Mouse (Mus musculus): Measurements from ENCODE around the gene Gpatch3.
A peak's percentile ranks its signal among the peaks of the same experiment; 100 is the strongest.

Gene Gpatch3

DNA sequence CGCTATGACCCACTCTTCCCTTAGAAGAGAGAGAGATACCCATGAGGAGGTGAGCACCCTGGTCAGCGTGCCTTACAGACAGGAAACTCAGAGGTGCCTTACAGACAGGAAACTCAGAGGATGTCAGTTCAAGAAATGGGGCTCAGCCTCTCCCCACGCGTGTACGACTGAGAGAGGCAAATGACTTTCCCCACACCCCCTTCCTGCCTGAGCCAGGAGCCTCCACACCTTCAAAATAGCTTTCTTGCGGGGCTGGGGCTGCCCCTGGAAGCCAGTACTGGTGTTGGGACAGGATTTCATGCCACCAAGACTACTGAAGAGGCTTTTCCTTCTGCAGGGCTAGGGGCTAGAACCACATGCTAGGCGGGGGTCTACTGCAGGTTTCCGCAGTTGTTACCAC lies 46.1 kb downstream of the Gpatch3 start:
- no peak for DNase-seq (ENCODE audit: low spot score)

DNA sequence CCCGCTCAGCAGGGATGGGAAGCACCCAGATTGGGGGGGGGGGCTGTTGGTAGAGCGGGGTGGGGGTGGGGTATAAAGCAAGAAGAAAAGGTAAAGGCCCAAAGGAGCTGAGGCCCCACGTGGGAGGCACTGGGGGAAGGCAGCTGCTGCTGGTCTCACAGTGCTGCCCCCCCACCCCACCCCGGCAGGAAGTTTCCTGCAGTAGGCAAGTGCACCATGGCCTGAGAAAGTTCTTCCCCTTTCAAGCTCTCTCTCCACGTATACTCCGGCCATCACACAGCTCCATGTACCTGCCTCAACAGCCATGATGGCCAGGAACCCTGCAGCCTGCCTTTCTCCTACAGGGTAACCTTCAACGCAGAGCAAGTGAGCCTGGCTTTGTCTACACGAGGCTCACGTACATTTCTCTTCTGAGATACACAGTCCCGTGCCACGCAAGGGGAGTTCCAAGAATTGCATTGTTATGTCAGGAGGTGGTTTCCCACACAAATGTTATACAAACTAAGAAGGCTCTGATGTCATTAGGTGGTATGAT lies 47.7 kb downstream of the Gpatch3 start:
- DNase-seq (ENCODE audit: low spot score), result no peak

DNA sequence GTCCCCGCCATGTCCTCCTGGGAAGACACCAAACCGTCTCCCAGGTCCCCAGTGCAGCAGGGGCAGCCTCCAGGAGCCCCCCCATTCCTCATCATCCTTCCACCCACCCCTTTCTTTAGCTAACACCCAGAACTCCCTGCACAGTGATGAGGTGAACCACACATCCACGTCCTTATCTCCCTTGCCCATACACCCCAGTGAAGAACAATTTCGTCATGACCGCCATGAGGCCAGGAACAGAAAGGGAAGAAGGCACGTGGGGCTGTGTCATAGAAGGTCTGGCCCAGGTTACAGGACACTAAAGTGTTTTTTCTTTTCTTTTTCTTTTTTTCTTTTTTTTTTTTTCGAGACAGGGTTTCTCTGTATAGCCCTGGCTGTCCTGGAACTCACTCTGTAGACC lies 50.3 kb downstream of the Gpatch3 start:
- no peak for DNase-seq (ENCODE audit: low spot score)

DNA sequence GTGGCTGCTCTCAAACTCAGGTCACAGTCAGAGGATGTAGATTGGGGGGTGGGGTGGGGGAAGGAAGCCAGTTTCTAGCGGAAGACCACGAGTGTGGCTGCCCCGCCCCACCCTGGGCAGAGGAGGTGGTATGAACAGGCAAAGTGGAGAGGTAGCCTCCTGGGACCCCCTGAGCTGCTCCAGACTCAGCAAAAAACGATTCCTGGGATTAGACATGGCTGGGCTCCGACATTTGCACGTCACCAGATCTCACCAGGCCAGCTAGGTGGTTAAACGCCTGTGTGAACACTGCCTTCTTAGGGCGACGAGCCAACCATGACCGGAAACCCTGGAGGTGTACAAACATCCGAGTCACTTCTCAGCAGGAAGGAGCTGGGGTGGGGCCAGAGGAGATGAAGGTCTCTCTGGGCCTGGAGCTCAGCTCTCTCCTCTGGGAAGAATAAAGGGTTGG lies 51.1 kb downstream of the Gpatch3 start:
- no peak for DNase-seq (ENCODE audit: low spot score)

GRCm38 (mm10) chr4:133626221-133626620 lies 51.7 kb downstream of the Gpatch3 start:
- DNase-seq (ENCODE audit: low spot score), result no peak

DNA sequence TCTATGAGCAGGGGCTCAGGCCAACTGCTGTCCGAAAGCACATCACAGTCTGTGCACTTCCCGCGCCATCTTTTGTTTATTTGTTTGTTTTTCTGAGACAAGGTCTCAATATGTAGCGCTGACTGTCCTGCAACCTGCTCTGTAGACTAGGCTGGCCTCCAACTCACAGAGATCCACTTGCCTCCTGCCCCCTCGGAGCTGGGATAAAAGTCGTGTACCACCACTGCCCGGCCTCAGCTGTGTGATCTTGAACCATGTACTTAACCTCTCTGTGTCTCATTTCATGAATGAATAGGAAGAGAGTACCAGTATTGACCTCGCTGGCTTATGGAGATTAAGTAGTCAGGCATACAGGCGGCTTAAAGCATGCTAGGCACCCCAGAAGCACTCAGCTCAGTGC lies 52.1 kb downstream of the Gpatch3 start:
- no peak for DNase-seq (ENCODE audit: low spot score)

DNA sequence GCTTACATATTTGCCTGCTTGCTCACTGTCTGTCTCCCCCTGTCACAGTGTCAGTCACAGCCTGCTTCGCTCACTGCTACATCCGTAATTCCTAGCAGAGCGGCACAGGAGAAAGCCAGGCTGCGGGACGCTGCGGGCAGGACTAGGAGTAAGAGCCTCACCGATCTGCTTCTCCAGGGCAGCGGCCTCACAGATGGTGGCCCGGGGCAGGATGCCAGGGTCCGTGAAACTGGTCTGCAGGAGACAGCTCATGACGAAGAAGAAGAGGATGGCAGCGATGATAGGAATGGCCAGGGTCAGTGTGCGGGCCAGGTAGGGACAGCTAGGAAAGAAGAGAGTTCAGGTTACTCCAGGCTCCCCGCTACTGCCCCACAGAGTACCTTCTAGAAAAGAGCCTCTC lies 52.5 kb downstream of the Gpatch3 start:
- no peak for DNase-seq (ENCODE audit: low spot score)

DNA sequence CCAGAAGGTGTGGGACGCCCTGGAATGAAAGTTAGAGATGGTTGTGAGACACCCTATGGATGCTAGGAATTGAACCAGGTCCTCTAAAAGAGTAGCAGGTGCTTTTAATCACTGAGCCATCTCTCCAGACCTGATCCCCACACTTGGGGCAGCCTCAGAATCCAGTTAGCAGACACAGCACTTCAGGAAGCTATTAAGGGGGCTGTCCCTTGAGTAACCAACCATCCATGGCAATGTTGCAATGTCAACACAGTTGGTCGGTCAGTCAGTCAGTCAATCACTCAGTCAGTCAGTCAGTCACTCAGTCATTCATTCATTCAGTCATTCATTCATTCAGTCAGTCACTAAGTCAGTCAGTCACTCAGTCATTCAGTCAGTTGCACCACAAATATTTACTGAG lies 54.0 kb downstream of the Gpatch3 start:
- no peak for DNase-seq (ENCODE audit: low spot score)

DNA sequence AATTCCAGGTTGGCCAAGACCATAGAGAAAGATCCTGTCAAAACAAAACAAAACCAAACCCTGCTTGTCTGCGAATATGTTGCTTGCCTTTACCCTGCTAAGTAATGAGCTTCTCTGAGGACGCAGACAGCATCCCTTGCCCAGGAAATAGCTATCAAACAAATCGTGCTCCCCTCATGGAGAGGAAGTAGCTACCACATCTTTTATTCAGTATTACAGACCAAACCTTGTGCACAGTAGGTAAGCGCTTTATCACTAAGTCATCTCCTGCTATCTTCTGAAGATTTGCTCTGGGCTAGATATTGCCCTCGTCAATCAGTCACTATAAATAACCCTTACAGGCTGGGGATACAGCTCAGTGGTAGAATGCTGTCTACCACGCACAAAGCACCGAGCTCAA lies 54.6 kb downstream of the Gpatch3 start:
- no peak for DNase-seq (ENCODE audit: low spot score)

GRCm38 (mm10) chr4:133630326-133630920 lies 55.9 kb downstream of the Gpatch3 start:
- no peak for DNase-seq (ENCODE audit: low spot score)

- DNase-seq (ENCODE audit: low spot score), result no peak
Measured at GRCm38 (mm10) chr4:133631071-133631768, 56.7 kb downstream of the Gpatch3 start.

DNA sequence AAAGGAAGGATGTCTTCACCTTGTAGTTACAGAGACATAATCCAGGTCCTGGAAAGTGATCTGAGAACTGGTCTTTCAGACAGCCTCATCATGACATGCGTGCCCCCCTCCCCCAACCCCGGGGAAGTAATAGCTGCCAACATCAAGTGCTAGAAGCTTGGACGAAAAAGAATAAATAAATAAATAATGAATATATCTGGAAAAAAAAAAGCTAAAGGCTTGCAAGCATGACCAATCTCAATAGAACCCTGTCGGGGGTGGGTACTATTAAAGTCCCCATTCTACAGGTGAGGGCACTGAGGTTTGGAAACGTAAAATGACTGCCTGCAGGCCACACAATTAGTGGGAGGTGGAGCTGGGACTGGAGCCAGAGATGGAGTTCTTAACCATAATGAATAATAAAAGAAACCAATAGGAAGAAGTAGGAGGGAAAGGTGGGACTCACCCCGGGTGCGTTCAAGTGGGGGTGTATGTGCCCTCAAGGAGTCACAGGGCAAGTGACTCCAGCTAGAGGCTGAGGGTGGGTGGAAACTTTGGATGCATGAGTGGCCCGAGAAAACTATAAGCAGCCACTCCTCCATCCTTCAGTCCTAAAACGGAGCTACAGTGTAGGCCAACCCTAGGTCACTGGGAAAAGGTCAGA lies 57.3 kb downstream of the Gpatch3 start:
- no peak for DNase-seq (ENCODE audit: low spot score)

DNA sequence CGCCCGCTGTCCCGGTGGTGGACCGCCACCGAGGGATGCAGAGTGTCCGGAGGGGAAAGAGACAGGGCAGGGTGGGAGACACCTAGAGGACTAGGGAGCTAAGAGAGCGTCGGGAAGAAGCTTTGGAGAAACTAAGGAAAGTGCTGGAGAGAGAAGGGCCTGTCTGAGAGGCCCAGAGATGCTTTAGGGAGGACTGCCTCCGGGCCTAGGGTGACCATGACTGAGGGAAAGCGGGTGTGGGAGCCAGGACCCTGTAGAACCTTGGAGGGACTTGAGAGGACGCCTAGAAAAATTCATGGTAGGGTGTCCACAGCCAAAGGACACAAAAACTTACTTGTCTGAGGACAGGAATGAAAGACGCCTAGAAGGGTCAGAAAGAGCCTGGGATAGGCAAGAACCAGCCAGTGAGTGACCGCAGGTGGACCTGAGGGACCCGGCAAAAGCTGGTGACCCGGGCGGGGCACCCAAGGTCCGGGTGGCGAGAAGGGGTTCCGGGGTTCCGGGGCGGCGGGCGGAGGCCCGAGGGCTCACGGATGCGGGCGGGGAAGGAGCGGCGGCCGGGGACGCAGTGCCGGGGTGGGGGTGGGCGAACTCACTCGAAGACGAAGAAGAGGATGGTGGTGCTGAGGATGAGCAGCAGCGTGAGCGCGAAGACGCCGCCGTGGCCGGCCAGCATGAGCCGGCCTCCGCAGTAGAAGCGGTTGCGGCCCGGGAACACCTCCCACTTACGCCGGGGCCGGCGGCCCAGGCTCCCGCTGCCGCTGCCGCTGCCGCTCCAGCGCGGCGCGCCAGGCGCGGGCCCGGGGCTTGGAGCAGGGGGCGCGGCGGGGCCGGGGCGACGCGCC lies 58.2 kb downstream of the Gpatch3 start:
- no peak for DNase-seq (ENCODE audit: low spot score)

GRCm38 (mm10) chr4:133633332-133634042 lies 58.9 kb downstream of the Gpatch3 start:
- DNase-seq (ENCODE audit: low spot score), result peak; percentile 85
